Mouse (Mus musculus) neutrophil, adult 5-6 weeks (primary cell): ENCODE results near the gene Shtn1. TPM values are rescaled to one million over a fixed set of nuclear protein-coding genes. Genes with fewer than 3 reads are reported as not detected.

Experiments
- ATAC-seq: fragments of 151-379, 151-347 bp; 2 replicates; pipeline ENCODE4 v1.8.0; 2017; ENCODE audit warnings: mild to moderate bottlenecking, moderate TSS enrichment; ENCODE audit not compliant: insufficient number of reproducible peaks, poor library complexity, low FRiP score, severe bottlenecking; ENCODE audit errors: extremely low read depth
- total RNA-seq: library from RNA; stranded (forward); fragments of 200-1000 nt; gene quantifications from 2 replicates; pipeline ENCODE4 v1.2.3, GENCODE M21; 2017

Shtn1 gene
- total RNA-seq, 1 experiment from 2014 or later: 0.81 TPM

GRCm38 (mm10) chr19:58979436-58980055 is 96.4 kb downstream of the Shtn1 start:
- ATAC-seq: no peak

- no peak for ATAC-seq
Observed at GRCm38 (mm10) chr19:58978401-58979171, 97.3 kb downstream of the Shtn1 start.

GRCm38 (mm10) chr19:58975216-58975863 is 100.6 kb downstream of the Shtn1 start:
- ATAC-seq: no peak

GRCm38 (mm10) chr19:58974126-58974525 is 101.8 kb downstream of the Shtn1 start:
- ATAC-seq: no peak

GRCm38 (mm10) chr19:58970826-58971225 is 105.1 kb downstream of the Shtn1 start:
- ATAC-seq: no peak

GRCm38 (mm10) chr19:58968731-58969506 is 107.0 kb downstream of the Shtn1 start:
- no peak for ATAC-seq

- no peak for ATAC-seq
Observed at GRCm38 (mm10) chr19:58963011-58963410, 112.9 kb downstream of the Shtn1 start.

GRCm38 (mm10) chr19:58954779-58955178 is 121.1 kb downstream of the Shtn1 start:
- ATAC-seq: no peak

- no peak for ATAC-seq
Observed at GRCm38 (mm10) chr19:58952236-58952635, 123.7 kb downstream of the Shtn1 start.

- no peak for ATAC-seq
Observed at GRCm38 (mm10) chr19:58951521-58951920, 124.4 kb downstream of the Shtn1 start.

GRCm38 (mm10) chr19:58945959-58946358 is 129.9 kb downstream of the Shtn1 start:
- no peak for ATAC-seq

- peak; percentile 74 for ATAC-seq
Observed at GRCm38 (mm10) chr19:58942841-58943828, 132.8 kb downstream of the Shtn1 start, which contains the start of the genes Eno4 and Hspa12a. Gene Eno4, plus strand, starts transcription at chr19:58943425. Gene Hspa12a, minus strand, starts transcription at chr19:58943654.

GRCm38 (mm10) chr19:58933062-58933461 is 142.8 kb downstream of the Shtn1 start:
- no peak for ATAC-seq

- ATAC-seq: no peak
Observed at GRCm38 (mm10) chr19:58931081-58931800, 144.7 kb downstream of the Shtn1 start.
